Mouse (Mus musculus): ENCODE measurements at regions not wholly inside any gene's neighbourhood (a gene's known extent, or its start where the extent isn't known, plus 50 kb on each side); places are given as distances from the start of the nearest gene placed in this dataset.

DNA sequence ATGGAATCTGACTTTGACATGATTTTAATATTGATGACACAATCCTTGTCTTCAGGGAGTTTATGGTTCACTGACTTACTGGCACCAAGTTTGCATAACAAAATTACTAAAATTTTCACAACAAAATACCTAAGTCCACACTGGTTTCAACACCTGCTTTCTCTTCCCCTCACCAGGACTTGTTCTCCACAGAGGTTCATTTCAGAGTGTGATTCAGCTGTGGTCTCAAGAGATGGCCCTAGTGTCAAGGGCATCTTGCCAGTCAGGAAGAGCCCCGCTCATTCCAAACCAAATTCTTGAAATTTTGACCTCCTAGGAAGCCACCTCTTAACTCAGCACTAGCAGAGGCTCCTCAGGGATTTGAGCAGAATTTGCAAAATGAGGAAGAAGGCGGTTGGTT, 95.3 kb downstream of the Lmo4 start:
- TF ChIP-seq CTCF (IDR thresholded peaks at IDR 0.05; ENCODE audit: borderline replicate concordance, insufficient read depth, low read length) (no peak), POLR2A (IDR thresholded peaks at IDR 0.05; ENCODE audit: low read depth, low read length) (no peak)
- no peak overlapping the region for H3K27ac ChIP-seq (ENCODE audit: insufficient read depth, low read length)

DNA sequence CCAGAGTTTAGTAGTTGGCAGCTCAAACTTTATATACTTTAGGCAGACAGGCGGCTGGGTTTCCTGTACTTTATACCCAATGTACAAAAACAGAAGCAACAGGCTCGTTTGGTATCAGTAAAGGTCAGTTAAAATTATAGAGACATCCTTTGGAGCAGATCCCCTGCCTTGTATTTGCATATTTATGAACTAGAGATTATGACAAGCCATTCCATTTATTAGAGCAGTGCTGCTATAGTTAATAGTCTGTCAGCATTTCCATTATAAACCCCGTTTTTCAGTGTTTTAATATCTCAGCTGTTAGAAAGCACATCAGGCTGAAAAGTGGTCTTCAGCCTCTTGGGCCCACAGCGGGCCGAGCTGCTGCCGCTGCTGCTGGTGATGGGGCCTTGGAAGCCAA, 96.7 kb downstream of the Lmo4 start:
- no peak overlapping the region for H3K4me3 ChIP-seq (ENCODE audit: insufficient read depth, low read length)
- H3K27ac ChIP-seq (ENCODE audit: insufficient read depth, low read length) = no peak overlapping the region
- no peaks in the 10 kb centered on the region for H3K4me1 ChIP-seq (ENCODE audit: control insufficient read depth, insufficient read depth, low read length)
- TF ChIP-seq POLR2A (IDR thresholded peaks at IDR 0.05; ENCODE audit: low read depth, low read length) (no peak), CTCF (IDR thresholded peaks at IDR 0.05; ENCODE audit: borderline replicate concordance, insufficient read depth, low read length) (no peak)

More for the DNA sequence above, 95.3 kb downstream of the Lmo4 start:
- no peak overlapping the region for H3K4me3 ChIP-seq (ENCODE audit: insufficient read depth, low read length)
- H3K4me1 ChIP-seq (ENCODE audit: control insufficient read depth, insufficient read depth, low read length) = no peaks in the 10 kb centered on the region

DNA sequence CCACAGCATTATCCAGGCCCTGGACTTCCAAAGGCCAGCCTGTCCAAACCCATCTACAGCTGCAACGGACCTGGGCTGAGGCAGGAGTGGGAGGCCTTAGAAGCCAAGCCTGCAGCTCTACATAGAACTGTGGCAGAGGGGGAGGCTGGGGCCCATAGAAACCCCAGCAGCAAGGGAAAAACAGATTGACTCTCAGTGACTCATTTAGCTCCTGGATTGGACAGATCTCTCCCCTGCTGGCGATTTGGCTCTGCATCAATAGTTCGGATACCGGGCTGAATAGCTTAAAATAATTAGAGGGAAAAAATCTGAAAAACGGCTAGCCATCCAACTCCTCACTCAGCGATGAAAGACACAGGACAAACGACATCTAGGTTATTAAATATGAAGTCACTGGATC, 97.4 kb downstream of the Lmo4 start:
- H3K4me1 ChIP-seq (ENCODE audit: control insufficient read depth, insufficient read depth, low read length) = no peaks in the 10 kb centered on the region
- 0 out of 2 replicates have a peak overlapping the region, but pooled peaks have one; percentile 15 for H3K27ac ChIP-seq (ENCODE audit: insufficient read depth, low read length)
- H3K4me3 ChIP-seq (ENCODE audit: insufficient read depth, low read length) = no peak overlapping the region
- TF ChIP-seq POLR2A (IDR thresholded peaks at IDR 0.05; ENCODE audit: low read depth, low read length) = no peak
- no peak for TF ChIP-seq CTCF (IDR thresholded peaks at IDR 0.05; ENCODE audit: borderline replicate concordance, insufficient read depth, low read length)

DNA sequence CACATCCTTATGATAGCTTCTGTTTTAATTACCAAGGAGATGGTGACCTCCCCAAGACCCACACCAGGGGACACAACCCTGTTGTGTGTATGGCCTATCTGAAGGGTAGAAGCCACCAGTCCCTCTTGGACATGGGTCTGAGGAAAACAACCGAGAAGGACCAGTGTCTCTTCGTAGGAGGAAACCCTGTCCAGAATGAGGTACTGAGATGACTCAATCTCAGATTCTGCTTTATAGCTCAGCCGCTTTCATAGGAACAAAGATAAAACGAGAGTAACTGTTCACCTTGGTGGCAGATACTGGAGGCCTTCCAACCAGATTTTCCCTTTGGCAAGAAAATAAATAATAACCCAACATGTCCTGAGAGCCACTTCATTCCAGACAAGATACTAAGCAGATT, 100.7 kb downstream of the Lmo4 start:
- TF ChIP-seq POLR2A (IDR thresholded peaks at IDR 0.05; ENCODE audit: low read depth, low read length) (no peak), CTCF (IDR thresholded peaks at IDR 0.05; ENCODE audit: borderline replicate concordance, insufficient read depth, low read length) (no peak)
- H3K4me3 ChIP-seq (ENCODE audit: insufficient read depth, low read length) = no peak overlapping the region
- H3K27ac ChIP-seq (ENCODE audit: insufficient read depth, low read length) = no peak overlapping the region
- H3K4me1 ChIP-seq (ENCODE audit: control insufficient read depth, insufficient read depth, low read length) = no peaks in the 10 kb centered on the region; the same call in 1 of the 2 replicates

DNA sequence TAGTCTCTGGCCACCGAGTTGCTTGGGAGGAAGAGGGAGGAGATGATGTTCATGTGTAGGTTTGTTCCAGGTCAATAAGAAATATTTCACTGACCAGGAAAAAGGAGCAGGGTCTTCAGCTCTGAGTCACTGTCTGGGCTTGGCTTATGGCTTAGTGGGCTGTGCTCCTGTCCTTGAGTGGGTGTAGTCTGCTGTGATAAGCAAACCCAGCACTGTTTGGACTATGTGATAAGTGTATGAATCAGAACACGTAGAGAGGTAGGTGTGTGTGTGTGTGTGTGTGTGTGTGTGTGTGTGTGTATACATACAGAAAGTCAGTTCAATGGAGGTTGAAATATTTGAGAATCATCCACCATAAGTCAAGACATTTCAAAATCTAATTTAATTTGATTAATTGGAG, 105.6 kb downstream of the Lmo4 start:
- peaks cover 6% of the 10 kb centered on the region for H3K4me1 ChIP-seq (ENCODE audit: control insufficient read depth, insufficient read depth, low read length)
- no peak for TF ChIP-seq POLR2A (IDR thresholded peaks at IDR 0.05; ENCODE audit: low read depth, low read length)
- no peak for TF ChIP-seq CTCF (IDR thresholded peaks at IDR 0.05; ENCODE audit: borderline replicate concordance, insufficient read depth, low read length)
- H3K27ac ChIP-seq (ENCODE audit: insufficient read depth, low read length) = no peak overlapping the region; the same call in 1 of the 2 replicates
- no peak overlapping the region for H3K4me3 ChIP-seq (ENCODE audit: insufficient read depth, low read length)

DNA sequence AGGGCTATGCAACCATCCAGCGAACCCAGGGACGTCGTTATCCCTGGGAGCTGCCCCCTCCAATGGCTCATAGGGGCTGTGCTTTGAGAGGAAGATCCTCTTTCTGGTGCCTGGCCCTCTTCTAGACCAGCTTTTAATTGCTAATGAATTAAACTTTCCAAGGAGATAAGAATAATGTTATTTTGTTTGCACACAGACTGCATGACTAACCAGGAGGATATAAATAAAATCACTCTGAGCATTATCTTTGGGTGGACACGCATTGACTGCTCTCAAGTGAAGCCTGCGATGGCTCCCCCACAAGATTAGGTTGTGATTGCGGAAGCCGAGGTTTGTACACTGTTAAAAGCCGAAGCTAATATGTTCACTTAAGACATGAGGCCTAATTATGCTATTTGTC, 106.3 kb downstream of the Lmo4 start:
- H3K27ac ChIP-seq (ENCODE audit: insufficient read depth, low read length) = peak overlapping the region; percentile 38
- H3K4me3 ChIP-seq (ENCODE audit: insufficient read depth, low read length) = no peak overlapping the region
- no peak for TF ChIP-seq CTCF (IDR thresholded peaks at IDR 0.05; ENCODE audit: borderline replicate concordance, insufficient read depth, low read length)
- TF ChIP-seq POLR2A (IDR thresholded peaks at IDR 0.05; ENCODE audit: low read depth, low read length) = no peak
- H3K4me1 ChIP-seq (ENCODE audit: control insufficient read depth, insufficient read depth, low read length) = peaks cover 6% of the 10 kb centered on the region

DNA sequence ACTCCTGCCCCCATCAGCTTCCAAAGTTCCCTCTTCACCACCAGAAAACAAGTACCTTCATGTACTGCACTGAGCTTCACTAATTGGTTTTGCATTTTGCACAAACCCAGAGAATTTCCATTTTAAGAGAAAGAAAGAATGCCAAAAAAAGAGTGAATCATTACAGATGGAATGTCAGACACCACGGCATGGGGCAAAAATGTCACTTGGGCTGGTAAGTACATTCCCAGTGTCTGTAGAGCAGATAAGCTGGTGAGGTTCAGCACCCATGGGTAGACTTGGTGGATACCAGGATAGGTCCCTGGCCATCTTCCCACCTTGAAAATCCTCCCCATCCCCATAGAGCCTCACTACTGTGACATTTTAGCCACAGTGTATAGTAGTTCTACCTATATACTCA, 113.8 kb downstream of the Lmo4 start:
- TF ChIP-seq CTCF (IDR thresholded peaks at IDR 0.05; ENCODE audit: borderline replicate concordance, insufficient read depth, low read length) = no peak
- TF ChIP-seq POLR2A (IDR thresholded peaks at IDR 0.05; ENCODE audit: low read depth, low read length) = no peak
- H3K4me3 ChIP-seq (ENCODE audit: insufficient read depth, low read length) = no peak overlapping the region
- peak overlapping the region; percentile 78 for H3K27ac ChIP-seq (ENCODE audit: insufficient read depth, low read length)
- H3K4me1 ChIP-seq (ENCODE audit: control insufficient read depth, insufficient read depth, low read length) = peaks cover 4% of the 10 kb centered on the region

DNA sequence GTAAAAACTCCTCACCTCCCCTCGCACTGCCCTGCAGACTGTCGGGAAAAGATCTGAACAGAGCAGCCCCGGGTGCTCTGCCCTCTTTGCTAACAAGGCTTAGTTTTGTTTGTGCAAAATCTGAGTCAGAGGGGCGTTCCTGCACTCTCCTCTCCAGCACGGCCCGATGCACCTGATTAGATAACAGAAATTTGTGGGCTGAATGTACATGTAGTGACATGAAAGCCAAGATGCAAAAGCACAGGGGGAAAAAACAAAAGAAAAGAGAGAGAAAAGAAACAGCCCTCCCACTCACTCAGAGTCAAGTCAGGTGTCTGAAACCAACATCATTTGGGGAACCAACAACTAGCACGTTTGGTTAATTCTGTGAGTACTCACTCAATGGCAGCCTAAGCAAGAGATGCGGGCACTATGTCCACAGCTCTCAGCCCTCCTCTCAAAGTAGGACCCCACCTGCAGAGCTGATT, 115.2 kb downstream of the Lmo4 start:
- H3K4me3 ChIP-seq (ENCODE audit: insufficient read depth, low read length) = no peak overlapping the region
- TF ChIP-seq POLR2A (IDR thresholded peaks at IDR 0.05; ENCODE audit: low read depth, low read length) (no peak), CTCF (IDR thresholded peaks at IDR 0.05; ENCODE audit: borderline replicate concordance, insufficient read depth, low read length) (no peak)
- peaks cover 4% of the 10 kb centered on the region for H3K4me1 ChIP-seq (ENCODE audit: control insufficient read depth, insufficient read depth, low read length)
- H3K27ac ChIP-seq (ENCODE audit: insufficient read depth, low read length) = no peak overlapping the region

DNA sequence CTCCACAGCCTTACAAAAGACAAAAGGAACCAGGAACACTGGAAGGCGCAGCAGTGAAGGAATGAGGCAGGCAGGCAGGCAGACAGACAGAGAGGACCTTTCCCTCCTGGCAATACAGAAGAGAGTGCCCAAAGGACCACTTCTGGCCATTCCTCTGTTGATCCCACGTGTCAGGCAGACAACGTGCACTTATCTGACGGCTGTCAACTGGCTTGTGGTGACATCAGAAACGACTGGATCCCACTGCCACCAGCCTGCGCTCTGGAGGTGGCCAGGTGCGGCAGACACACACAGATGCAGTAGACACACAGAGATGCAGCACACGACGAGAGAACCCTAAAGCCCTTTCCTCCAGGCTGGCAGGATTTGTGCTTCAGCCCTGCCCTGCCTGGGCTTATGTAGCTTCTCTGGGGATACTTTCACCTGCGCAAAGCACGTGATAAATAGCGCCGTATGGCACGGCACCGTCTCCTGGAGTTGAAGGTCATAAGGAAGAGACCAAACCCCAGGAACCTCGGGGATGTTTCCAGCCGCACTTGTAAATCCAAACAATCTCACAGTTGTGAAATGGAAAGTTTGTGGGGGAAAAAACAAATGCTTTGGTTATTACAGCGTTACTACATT, 116.6 kb downstream of the Lmo4 start:
- TF ChIP-seq POLR2A (IDR thresholded peaks at IDR 0.05; ENCODE audit: low read depth, low read length) (no peak), CTCF (IDR thresholded peaks at IDR 0.05; ENCODE audit: borderline replicate concordance, insufficient read depth, low read length) (no peak)
- Histone ChIP-seq H3K4me3 (ENCODE audit: insufficient read depth, low read length) (no peak overlapping the region), H3K4me1 (ENCODE audit: control insufficient read depth, insufficient read depth, low read length) (peaks cover 4% of the 10 kb centered on the region), H3K27ac (ENCODE audit: insufficient read depth, low read length) (no peak overlapping the region)

DNA sequence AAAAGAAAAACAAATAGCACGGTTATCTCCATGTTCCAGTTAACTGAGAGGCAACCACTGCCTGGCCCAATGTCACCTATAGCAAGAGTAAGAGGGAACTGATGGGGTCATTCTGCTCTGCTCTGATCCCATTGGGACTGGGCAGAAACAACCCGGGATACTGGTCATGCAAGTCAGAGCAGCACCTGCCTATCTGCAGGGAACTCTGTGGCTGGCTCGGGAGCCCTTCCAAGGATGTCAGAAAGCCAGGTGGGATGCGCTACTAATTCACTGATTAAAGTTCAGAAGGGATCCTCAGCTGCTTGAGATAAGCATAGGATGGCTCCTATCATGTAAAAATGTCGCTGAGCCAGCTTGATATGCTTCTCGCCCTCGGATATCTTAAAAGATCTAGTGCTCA, 117.2 kb downstream of the Lmo4 start:
- Histone ChIP-seq H3K27ac (ENCODE audit: insufficient read depth, low read length) (no peak overlapping the region), H3K4me3 (ENCODE audit: insufficient read depth, low read length) (no peak overlapping the region), H3K4me1 (ENCODE audit: control insufficient read depth, insufficient read depth, low read length) (peaks cover 4% of the 10 kb centered on the region)
- TF ChIP-seq POLR2A (IDR thresholded peaks at IDR 0.05; ENCODE audit: low read depth, low read length) = no peak
- TF ChIP-seq CTCF (IDR thresholded peaks at IDR 0.05; ENCODE audit: borderline replicate concordance, insufficient read depth, low read length) = no peak
